Comparison of ENCODE assay signal across 8 mouse cellular contexts in genomic region chr8:108574101-108574500, GRCm38 (mm10).
DNase-seq lines count a peak whose midpoint lies in the region; ATAC-seq and TF ChIP-seq lines count a peak whose summit lies in the region.

No protein-coding gene starts in this region.

- no peaks in the 10 kb centered on the region for H3K27me3 ChIP-seq in lung, postnatal 0 days (replicated peaks; ENCODE audit: insufficient read depth, low read length)

- no peak overlapping the region for H3K4me2 ChIP-seq in lung, postnatal 0 days (replicated peaks; ENCODE audit: low read depth, low read length)

- no peaks in the 10 kb centered on the region for H3K9me3 ChIP-seq in lung, postnatal 0 days (ENCODE audit: low read length)

- DNase-seq in layer of hippocampus, adult 11-12 months (ENCODE audit: low spot score), result peak; percentile 52
- DNase-seq in layer of hippocampus, postnatal 36 days, result no peak
- DNase-seq in MEL-GATA-1-ER (ENCODE audit: extremely low read depth, low read depth), result peak; percentile 57
- DNase-seq in induced T-regulatory cell, adult 2 months (ENCODE audit: low read depth), result peak; percentile 22
- peak; percentile 86 for DNase-seq in lung, postnatal 0 days (ENCODE audit: low spot score)
- DNase-seq in testis, postnatal 14 days (ENCODE audit: low spot score), result peak; percentile 27
- no peak for DNase-seq in Muller cell, postnatal 12 days (ENCODE audit: inconsistent ontology term)

- no peaks in the 10 kb centered on the region for H3K36me3 ChIP-seq in lung, postnatal 0 days (ENCODE audit: insufficient read depth, low read length)

- TF ChIP-seq EP300 in lung, postnatal 0 days (IDR thresholded peaks at IDR 0.05), result no peak; the same call in 1 of the 2 replicates

- WGBS in lung, postnatal 0 days, result 25% methylated on average over 7 of the region's 7 CpGs

- no peak overlapping the region for H3K4me3 ChIP-seq in lung, postnatal 0 days (ENCODE audit: low read depth, low read length)

- no peak overlapping the region for H3K27ac ChIP-seq in lung, postnatal 0 days (ENCODE audit: low read length)

- TF ChIP-seq CTCF in lung, postnatal 0 days (IDR thresholded peaks at IDR 0.05), result peak; percentile 85

- no peaks in the 10 kb centered on the region for H3K4me1 ChIP-seq in lung, postnatal 0 days (ENCODE audit: insufficient read depth, low read depth, low read length)

- no peak overlapping the region for H3K9ac ChIP-seq in lung, postnatal 0 days (replicated peaks; ENCODE audit: low read depth)

- peak; percentile 94 for ATAC-seq in common myeloid progenitor, adult 5-6 weeks (replicated peaks; ENCODE audit: low read depth, poor library complexity, severe bottlenecking)
- peak; percentile 70 for ATAC-seq in lung, postnatal 0 days

Comparison
In these comparisons a context has a peak if more than half of its experiments do, and no peak if none do; other contexts are left out.
1. DNase-seq: peak in layer of hippocampus, adult 11-12 months (single experiment), MEL-GATA-1-ER (single experiment), induced T-regulatory cell, adult 2 months (single experiment), lung, postnatal 0 days (single experiment) and testis, postnatal 14 days (single experiment); none in layer of hippocampus, postnatal 36 days (0 of 2) and Muller cell, postnatal 12 days (single experiment).